Mouse (Mus musculus): ENCODE measurements around the gene Scfd2. TPM values are rescaled to one million over a fixed set of nuclear protein-coding genes. Genes with fewer than 3 reads are reported as not detected.

The Scfd2 gene
- total and polyA plus RNA-seq, 2 experiments = 8.5 to 11.5 TPM

DNA sequence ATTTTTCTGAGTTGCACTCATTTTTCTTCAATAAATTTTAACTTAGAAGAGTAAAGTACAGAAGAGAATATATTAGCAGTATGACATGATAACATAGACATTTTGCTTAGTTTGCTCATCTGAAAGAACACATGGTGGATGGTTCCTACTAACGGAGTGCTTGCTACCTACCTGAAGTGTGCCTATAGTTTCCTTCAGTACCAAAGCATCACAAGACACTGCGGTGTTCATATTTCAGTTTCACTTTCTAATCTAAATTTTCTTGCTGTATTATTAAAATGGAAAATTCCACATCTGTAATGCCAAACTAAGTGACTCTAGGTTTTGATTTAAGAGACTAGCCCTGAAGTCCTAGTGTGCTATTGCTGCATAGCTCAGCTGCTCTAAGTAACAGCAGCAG is 74.8 kb downstream of the Scfd2 start:
- Histone ChIP-seq H3K27me3 (ENCODE audit: control insufficient read depth, insufficient read depth, low read length) (no peaks in the 10 kb centered on the region), H3K27ac (replicated peaks; ENCODE audit: insufficient read depth, low read depth, low read length) (no peak overlapping the region), H3K4me1 (ENCODE audit: control insufficient read depth, insufficient read depth, low read length) (no peaks in the 10 kb centered on the region), H3K36me3 (ENCODE audit: control insufficient read depth, insufficient read depth, low read length) (no peaks in the 10 kb centered on the region), H3K79me2 (ENCODE audit: control insufficient read depth, insufficient read depth, low read length) (no peaks in the 10 kb centered on the region), H3K4me3 (ENCODE audit: insufficient read depth, low read depth, low read length) (no peak overlapping the region), H3K9ac (ENCODE audit: low read depth, low read length) (no peak overlapping the region)
- TF ChIP-seq POLR2A (IDR thresholded peaks at IDR 0.05; ENCODE audit: extremely low read depth, insufficient read depth, low read length) (no peak), CTCF (IDR thresholded peaks at IDR 0.05; ENCODE audit: low read depth, low read length) (no peak)
- 91% methylated on average over 2 of the region's 2 CpGs for WGBS
- DNase-seq (ENCODE audit: extremely low read depth, low read depth, low spot score) = no peak

DNA sequence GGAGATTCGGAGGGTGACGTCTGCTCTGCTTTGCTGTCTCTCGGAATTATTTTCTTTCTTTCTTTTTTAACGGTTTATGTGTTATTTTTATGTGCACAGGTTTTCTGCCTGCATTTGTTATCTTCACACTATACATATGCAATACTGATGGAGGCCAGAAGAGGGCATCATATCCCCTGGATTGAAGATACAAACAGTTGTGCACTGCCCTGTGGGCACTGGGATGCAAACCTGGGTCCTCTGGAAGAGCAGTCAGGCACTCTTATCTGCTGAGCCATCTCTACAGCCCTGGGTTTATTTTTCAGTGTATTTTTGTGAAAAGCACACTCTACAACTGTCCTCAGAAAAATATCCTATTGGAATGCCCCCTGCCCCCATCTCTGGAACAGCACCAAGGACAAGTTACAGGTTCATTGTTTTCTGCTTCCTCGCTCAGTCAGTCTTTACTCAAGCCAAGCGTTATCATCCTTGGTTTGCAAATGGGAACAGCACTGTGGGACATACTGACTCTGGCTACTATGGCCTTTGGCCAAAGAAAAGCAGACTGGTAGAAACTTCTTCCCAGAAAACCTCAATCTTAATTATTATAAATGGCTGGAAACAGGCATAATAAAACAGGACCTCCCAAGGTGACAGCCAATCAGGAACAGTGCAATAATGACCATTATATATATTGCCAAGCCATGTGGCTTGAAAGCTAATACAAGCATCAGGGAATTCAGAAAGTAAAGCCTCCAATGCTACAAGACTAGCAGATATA is 75.9 kb downstream of the Scfd2 start:
- no peaks in the 10 kb centered on the region for H3K79me2 ChIP-seq (ENCODE audit: control insufficient read depth, insufficient read depth, low read length)
- no peaks in the 10 kb centered on the region for H3K36me3 ChIP-seq (ENCODE audit: control insufficient read depth, insufficient read depth, low read length)
- 88% methylated on average over 6 of the region's 6 CpGs for WGBS
- H3K4me1 ChIP-seq (ENCODE audit: control insufficient read depth, insufficient read depth, low read length) = no peaks in the 10 kb centered on the region
- H3K27ac ChIP-seq (replicated peaks; ENCODE audit: insufficient read depth, low read depth, low read length) = no peak overlapping the region
- no peak for TF ChIP-seq POLR2A (IDR thresholded peaks at IDR 0.05; ENCODE audit: extremely low read depth, insufficient read depth, low read length)
- peak; percentile 52 for TF ChIP-seq CTCF (IDR thresholded peaks at IDR 0.05; ENCODE audit: low read depth, low read length)
- DNase-seq (ENCODE audit: extremely low read depth, low read depth, low spot score) = no peak
- H3K27me3 ChIP-seq (ENCODE audit: control insufficient read depth, insufficient read depth, low read length) = no peaks in the 10 kb centered on the region
- no peak overlapping the region for H3K9ac ChIP-seq (ENCODE audit: low read depth, low read length)
- no peak overlapping the region for H3K4me3 ChIP-seq (ENCODE audit: insufficient read depth, low read depth, low read length)

DNA sequence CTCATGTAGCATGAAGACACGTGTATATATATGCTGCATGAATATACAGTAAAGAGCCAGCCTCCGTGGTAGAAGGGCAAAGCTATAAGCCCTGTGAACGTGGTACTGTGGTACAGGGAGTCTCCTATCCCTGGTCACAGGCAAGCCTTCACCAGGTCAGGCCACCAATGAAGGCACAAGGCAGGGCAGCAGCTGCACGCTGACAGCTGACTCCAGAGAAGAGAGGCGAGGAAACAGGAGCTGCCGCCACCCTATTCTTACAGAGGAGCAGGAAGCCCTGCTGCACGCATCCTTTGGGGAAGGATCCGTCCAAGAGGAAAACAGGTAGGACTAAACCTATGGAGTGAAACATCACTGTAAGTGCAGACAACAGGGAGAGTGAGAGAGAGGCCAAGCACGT is 76.5 kb downstream of the Scfd2 start:
- Histone ChIP-seq H3K27me3 (ENCODE audit: control insufficient read depth, insufficient read depth, low read length) (no peaks in the 10 kb centered on the region), H3K79me2 (ENCODE audit: control insufficient read depth, insufficient read depth, low read length) (no peaks in the 10 kb centered on the region), H3K9ac (ENCODE audit: low read depth, low read length) (no peak overlapping the region), H3K4me3 (ENCODE audit: insufficient read depth, low read depth, low read length) (no peak overlapping the region), H3K27ac (replicated peaks; ENCODE audit: insufficient read depth, low read depth, low read length) (no peak overlapping the region), H3K4me1 (ENCODE audit: control insufficient read depth, insufficient read depth, low read length) (no peaks in the 10 kb centered on the region), H3K36me3 (ENCODE audit: control insufficient read depth, insufficient read depth, low read length) (no peaks in the 10 kb centered on the region)
- no peak for TF ChIP-seq POLR2A (IDR thresholded peaks at IDR 0.05; ENCODE audit: extremely low read depth, insufficient read depth, low read length)
- TF ChIP-seq CTCF (IDR thresholded peaks at IDR 0.05; ENCODE audit: low read depth, low read length) = no peak
- 92% methylated on average over 9 of the region's 9 CpGs for WGBS
- DNase-seq (ENCODE audit: extremely low read depth, low read depth, low spot score) = no peak

DNA sequence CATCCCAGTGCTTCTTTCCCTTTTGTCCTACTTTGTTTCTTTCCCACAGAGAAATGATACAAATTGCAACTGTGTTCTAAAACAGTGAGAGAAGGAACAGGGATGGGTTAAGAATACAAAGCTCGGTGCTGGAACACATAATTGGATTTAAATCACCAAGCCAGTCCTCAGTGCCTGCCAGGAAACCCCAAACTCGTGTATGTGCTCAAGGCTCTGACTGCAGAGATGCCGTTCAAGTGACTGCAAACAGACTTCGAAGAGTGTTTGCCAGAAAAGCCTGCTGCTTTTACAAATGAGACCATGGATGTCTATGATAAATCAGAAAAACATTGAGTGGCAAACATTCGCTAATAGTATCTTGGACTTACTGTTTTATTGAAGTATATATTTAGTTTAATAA is 80.6 kb downstream of the Scfd2 start:
- DNase-seq (ENCODE audit: extremely low read depth, low read depth, low spot score) = no peak
- Histone ChIP-seq H3K9ac (ENCODE audit: low read depth, low read length) (no peak overlapping the region), H3K79me2 (ENCODE audit: control insufficient read depth, insufficient read depth, low read length) (no peaks in the 10 kb centered on the region), H3K36me3 (ENCODE audit: control insufficient read depth, insufficient read depth, low read length) (no peaks in the 10 kb centered on the region), H3K27ac (replicated peaks; ENCODE audit: insufficient read depth, low read depth, low read length) (no peak overlapping the region), H3K4me1 (ENCODE audit: control insufficient read depth, insufficient read depth, low read length) (no peaks in the 10 kb centered on the region), H3K4me3 (ENCODE audit: insufficient read depth, low read depth, low read length) (no peak overlapping the region), H3K27me3 (ENCODE audit: control insufficient read depth, insufficient read depth, low read length) (no peaks in the 10 kb centered on the region)
- no peak for TF ChIP-seq CTCF (IDR thresholded peaks at IDR 0.05; ENCODE audit: low read depth, low read length)
- TF ChIP-seq POLR2A (IDR thresholded peaks at IDR 0.05; ENCODE audit: extremely low read depth, insufficient read depth, low read length) = no peak
- WGBS = 75% methylated on average over 5 of the region's 5 CpGs

DNA sequence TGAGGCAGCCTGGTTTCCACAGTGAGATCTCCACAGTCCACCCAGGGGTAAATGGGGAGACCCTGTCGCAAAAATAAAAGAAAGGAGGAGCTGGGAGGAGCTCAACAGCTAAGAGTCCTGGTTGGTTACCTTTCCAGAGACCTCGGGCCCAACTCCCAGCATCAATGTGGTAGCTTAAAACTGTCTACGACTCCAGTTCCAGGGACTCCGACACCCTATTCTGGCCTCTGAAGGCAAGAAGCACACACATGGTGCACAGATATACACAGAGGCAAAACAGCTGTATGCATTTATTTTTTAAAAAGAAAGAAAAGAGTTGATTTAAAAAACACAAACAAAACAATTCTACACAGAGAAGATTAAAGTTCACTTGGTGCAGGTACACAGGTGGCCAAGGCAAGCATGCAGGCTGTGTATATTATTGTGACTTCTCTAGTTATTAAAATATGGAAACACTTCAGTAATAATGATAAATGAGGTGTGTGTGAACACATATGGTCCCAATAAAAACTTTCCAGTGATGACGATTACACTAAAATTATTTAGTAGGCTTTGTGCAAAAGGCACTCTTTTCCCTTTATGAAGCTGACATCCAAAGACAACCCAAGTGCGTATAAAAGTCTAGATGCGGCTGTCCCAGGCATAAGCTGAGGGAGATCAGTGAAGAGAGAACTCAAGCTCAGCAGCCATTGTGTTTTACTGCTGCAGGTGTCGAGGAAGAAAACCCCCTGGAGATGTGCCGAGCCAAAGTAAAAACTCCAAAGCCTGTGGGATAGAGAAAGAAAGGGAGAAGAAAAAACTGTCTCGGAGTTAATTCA is 83.8 kb downstream of the Scfd2 start:
- Histone ChIP-seq H3K4me3 (ENCODE audit: insufficient read depth, low read depth, low read length) (no peak overlapping the region), H3K36me3 (ENCODE audit: control insufficient read depth, insufficient read depth, low read length) (no peaks in the 10 kb centered on the region), H3K4me1 (ENCODE audit: control insufficient read depth, insufficient read depth, low read length) (no peaks in the 10 kb centered on the region), H3K27me3 (ENCODE audit: control insufficient read depth, insufficient read depth, low read length) (no peaks in the 10 kb centered on the region), H3K79me2 (ENCODE audit: control insufficient read depth, insufficient read depth, low read length) (no peaks in the 10 kb centered on the region), H3K9ac (ENCODE audit: low read depth, low read length) (no peak overlapping the region), H3K27ac (replicated peaks; ENCODE audit: insufficient read depth, low read depth, low read length) (no peak overlapping the region)
- TF ChIP-seq CTCF (IDR thresholded peaks at IDR 0.05; ENCODE audit: low read depth, low read length) (no peak), POLR2A (IDR thresholded peaks at IDR 0.05; ENCODE audit: extremely low read depth, insufficient read depth, low read length) (no peak)
- no peak for DNase-seq (ENCODE audit: extremely low read depth, low read depth, low spot score)
- 94% methylated on average over 10 of the region's 10 CpGs for WGBS

DNA sequence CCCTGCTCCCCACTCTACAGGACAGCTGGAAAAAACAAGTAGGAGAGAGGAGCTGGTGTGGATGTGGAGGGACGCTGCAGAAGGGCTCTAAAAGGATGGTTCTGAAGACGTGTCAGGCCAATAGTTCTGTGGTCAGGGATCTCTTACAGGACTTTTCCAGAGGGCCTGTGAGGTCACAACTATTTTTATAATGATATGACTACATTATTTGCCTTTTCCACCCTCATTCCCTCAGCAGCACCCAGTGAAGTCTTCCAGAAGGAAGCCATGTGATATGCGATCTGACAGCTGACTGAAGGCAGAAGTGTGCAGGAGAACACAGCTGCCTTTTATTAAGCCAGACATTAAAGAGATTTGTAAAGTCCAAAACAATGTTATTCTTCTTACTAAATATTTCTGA is 85.7 kb downstream of the Scfd2 start:
- 80% methylated on average over 3 of the region's 3 CpGs for WGBS
- H3K4me1 ChIP-seq (ENCODE audit: control insufficient read depth, insufficient read depth, low read length) = peaks cover 4% of the 10 kb centered on the region
- no peak overlapping the region for H3K9ac ChIP-seq (ENCODE audit: low read depth, low read length)
- no peaks in the 10 kb centered on the region for H3K27me3 ChIP-seq (ENCODE audit: control insufficient read depth, insufficient read depth, low read length)
- H3K4me3 ChIP-seq (ENCODE audit: insufficient read depth, low read depth, low read length) = no peak overlapping the region
- H3K36me3 ChIP-seq (ENCODE audit: control insufficient read depth, insufficient read depth, low read length) = no peaks in the 10 kb centered on the region
- DNase-seq (ENCODE audit: extremely low read depth, low read depth, low spot score) = no peak
- H3K27ac ChIP-seq (replicated peaks; ENCODE audit: insufficient read depth, low read depth, low read length) = no peak overlapping the region
- TF ChIP-seq POLR2A (IDR thresholded peaks at IDR 0.05; ENCODE audit: extremely low read depth, insufficient read depth, low read length) = no peak
- no peak for TF ChIP-seq CTCF (IDR thresholded peaks at IDR 0.05; ENCODE audit: low read depth, low read length)
- H3K79me2 ChIP-seq (ENCODE audit: control insufficient read depth, insufficient read depth, low read length) = no peaks in the 10 kb centered on the region

Data from liver, adult 2 months (tissue).